Mouse (Mus musculus): Measurements from ENCODE around the gene Dppa4.

DNA sequence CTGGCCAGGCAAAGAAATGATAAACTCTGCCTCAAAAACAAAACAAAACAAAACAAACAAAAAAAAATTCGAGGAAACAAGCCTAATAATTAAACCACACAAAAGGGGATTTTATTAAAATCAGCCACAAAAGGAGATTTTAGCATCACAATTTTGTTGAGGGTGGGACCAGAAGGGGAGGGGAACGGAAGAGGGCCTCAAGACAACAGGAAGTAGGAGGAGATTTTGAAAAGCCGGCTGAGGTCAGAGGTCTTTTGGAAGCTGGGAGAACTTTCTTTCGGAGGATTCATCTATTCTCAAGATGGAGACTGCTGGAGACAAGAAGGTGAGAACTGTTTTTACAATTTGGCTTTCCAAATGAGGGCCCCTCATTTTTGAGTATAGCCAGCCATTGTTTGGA, at the start of gene Dppa4:
- no peak for TF ChIP-seq POLR2A (IDR thresholded peaks at IDR 0.05; ENCODE audit: control insufficient read depth, low read depth, low read length)
- no peak for TF ChIP-seq CTCF (IDR thresholded peaks at IDR 0.05; ENCODE audit: control insufficient read depth, insufficient read depth, insufficient replicate concordance, low read depth, low read length)
